Mouse (Mus musculus) lung, embryonic 16.5 days (tissue): ENCODE measurements around the gene Gm49388. TPM values are rescaled to one million over a fixed set of nuclear protein-coding genes. Genes with fewer than 3 reads are reported as not detected.

ENCODE experiments used
- ATAC-seq: fragments of 200-750 bp; cut with Nextera tagmentation; 2 replicates; pipeline ENCODE4 v1.8.0; 2017; ENCODE audit warnings: low read depth, mild to moderate bottlenecking, moderate library complexity
- H3K27ac ChIP-seq: fragments of 300-500 bp; sonication (generic); 2 replicates; pipeline ENCODE4 v1.5.1; 2014; ENCODE audit warnings: mild to moderate bottlenecking, control low read depth, low read length
- H3K27me3 ChIP-seq: fragments of 300-500 bp; sonication (generic); 2 replicates; pipeline ENCODE4 v1.6.1; 2014; ENCODE audit warnings: low read depth, low read length, mixed read lengths; ENCODE audit not compliant: control insufficient read depth, insufficient read depth
- H3K36me3 ChIP-seq: fragments of 300-500 bp; sonication (generic); 2 replicates; pipeline ENCODE4 v1.6.1; 2014; ENCODE audit warnings: low read length; ENCODE audit not compliant: control insufficient read depth, insufficient read depth
- H3K4me1 ChIP-seq: fragments of 300-500 bp; sonication (generic); replicated peaks from 2 replicates; pipeline ENCODE4 v1.6.1; 2014; ENCODE audit warnings: low read length, mixed read lengths; ENCODE audit not compliant: control insufficient read depth, insufficient read depth
- H3K4me2 ChIP-seq: fragments of 300-500 bp; sonication (generic); 2 replicates; pipeline ENCODE4 v1.6.1; 2014; ENCODE audit warnings: low read depth, low read length, control low read depth
- H3K4me3 ChIP-seq: fragments of 300-500 bp; sonication (generic); 2 replicates; pipeline ENCODE4 v1.5.1; 2014; ENCODE audit warnings: mild to moderate bottlenecking, low read length, control low read depth
- H3K9ac ChIP-seq: fragments of 300-500 bp; sonication (generic); 2 replicates; pipeline ENCODE4 v1.6.1; 2014; ENCODE audit warnings: low read length, control low read depth
- H3K9me3 ChIP-seq: fragments of 300-500 bp; sonication (generic); 2 replicates; pipeline ENCODE4 v1.6.1; 2016; ENCODE audit warnings: low read length; ENCODE audit not compliant: control insufficient read depth
- WGBS: fragments of 180-500 bp; shearing (Covaris S2); extraction: QIAGEN DNeasy Blood & Tissue Kit; methylation state at CpG from one replicate; pipeline ENCODE4 v1.1.7; 2014; 5-methylcytosine and 5-hydroxymethylcytosine counted together
- polyA plus RNA-seq: library from polyadenylated mRNA; unstranded; fragments of >200 nt; fragmentation: Nextera tagmentation; extraction: Ambion mirVana; gene quantifications from 2 replicates; pipeline ENCODE4 v1.2.1, GENCODE M21; 2015

The Gm49388 gene
- polyA plus RNA-seq, 1 experiment from 2014 or later = not detected

GRCm38 (mm10) chr7:127797076-127797845 lies 11.9 kb downstream of the Gm49388 start:
- Histone ChIP-seq H3K4me1 (peaks cover 6% of the 10 kb centered on the region), H3K9me3 (no peaks in the 10 kb centered on the region), H3K9ac (no peak overlapping the region), H3K4me2 (no peak overlapping the region), H3K27ac (no peak overlapping the region), H3K36me3 (peaks cover 57% of the 10 kb centered on the region), H3K4me3 (no peak overlapping the region), H3K27me3 (no peaks in the 10 kb centered on the region)
- ATAC-seq = no peak
- 86% methylated on average over 23 of the region's 23 CpGs for WGBS

- Histone ChIP-seq H3K4me2 (no peak overlapping the region), H3K27me3 (no peaks in the 10 kb centered on the region), H3K9ac (no peak overlapping the region), H3K36me3 (peaks cover 48% of the 10 kb centered on the region), H3K4me1 (peaks cover 6% of the 10 kb centered on the region), H3K9me3 (no peaks in the 10 kb centered on the region), H3K4me3 (no peak overlapping the region), H3K27ac (no peak overlapping the region)
- WGBS = 83% methylated on average over 4 of the region's 4 CpGs
- no peak for ATAC-seq
These were observed 13.2 kb downstream of the Gm49388 start for GRCm38 (mm10) chr7:127798591-127798990.

GRCm38 (mm10) chr7:127799211-127799610 lies 13.8 kb downstream of the Gm49388 start:
- H3K27me3 ChIP-seq = no peaks in the 10 kb centered on the region
- H3K9me3 ChIP-seq = no peaks in the 10 kb centered on the region
- H3K4me2 ChIP-seq = no peak overlapping the region
- H3K36me3 ChIP-seq = peaks cover 44% of the 10 kb centered on the region
- ATAC-seq = no peak
- WGBS = 88% methylated on average over 13 of the region's 13 CpGs
- H3K4me3 ChIP-seq = no peak overlapping the region
- no peak overlapping the region for H3K27ac ChIP-seq
- no peak overlapping the region for H3K9ac ChIP-seq
- H3K4me1 ChIP-seq = peaks cover 6% of the 10 kb centered on the region

- Histone ChIP-seq H3K4me1 (peaks cover 6% of the 10 kb centered on the region), H3K36me3 (peaks cover 44% of the 10 kb centered on the region), H3K9me3 (no peaks in the 10 kb centered on the region), H3K9ac (no peak overlapping the region), H3K4me2 (no peak overlapping the region), H3K4me3 (no peak overlapping the region), H3K27ac (no peak overlapping the region), H3K27me3 (no peaks in the 10 kb centered on the region)
- whole genome bisulfite sequencing = 69% methylated on average over 1 of the region's 1 CpGs
- ATAC-seq = no peak
These were observed 14.3 kb downstream of the Gm49388 start for GRCm38 (mm10) chr7:127799738-127800137.

- Histone ChIP-seq H3K9me3 (no peaks in the 10 kb centered on the region), H3K27me3 (no peaks in the 10 kb centered on the region), H3K27ac (no peak within 1 kb of the TSS; the same call in 1 of the 2 replicates), H3K36me3 (peaks cover 38% of the 10 kb centered on the region), H3K9ac (peak within 1 kb of the TSS; percentile 58), H3K4me3 (peak within 1 kb of the TSS; percentile 28), H3K4me1 (peaks cover 6% of the 10 kb centered on the region), H3K4me2 (peak within 1 kb of the TSS; percentile 45)
- ATAC-seq = peak; percentile 96
- 22% methylated on average over 6 of the region's 6 CpGs for WGBS
These were observed 15.1 kb downstream of the Gm49388 start, which contains the start of gene Hsd3b7 for GRCm38 (mm10) chr7:127800435-127801009. Hsd3b7 (plus strand) TSS chr7:127800604.

GRCm38 (mm10) chr7:127801010-127801621 lies 15.7 kb downstream of the Gm49388 start:
- Histone ChIP-seq H3K4me2 (peak overlapping the region; percentile 45), H3K36me3 (peaks cover 32% of the 10 kb centered on the region), H3K9ac (peak overlapping the region; percentile 58), H3K27me3 (no peaks in the 10 kb centered on the region), H3K4me3 (peak overlapping the region; percentile 28), H3K9me3 (no peaks in the 10 kb centered on the region), H3K4me1 (peaks cover 6% of the 10 kb centered on the region), H3K27ac (no peak overlapping the region; the same call in 1 of the 2 replicates)
- WGBS = 87% methylated on average over 8 of the region's 8 CpGs
- ATAC-seq = no peak

- Histone ChIP-seq H3K9ac (no peak overlapping the region), H3K27ac (no peak overlapping the region), H3K4me3 (no peak overlapping the region), H3K4me2 (no peak overlapping the region), H3K27me3 (no peaks in the 10 kb centered on the region), H3K36me3 (peaks cover 22% of the 10 kb centered on the region), H3K9me3 (no peaks in the 10 kb centered on the region), H3K4me1 (peaks cover 6% of the 10 kb centered on the region)
- ATAC-seq = no peak
- WGBS = 88% methylated on average over 17 of the region's 17 CpGs
These were observed 16.9 kb downstream of the Gm49388 start for GRCm38 (mm10) chr7:127802313-127802712.

GRCm38 (mm10) chr7:127808821-127809220 lies 23.4 kb downstream of the Gm49388 start:
- ATAC-seq = no peak
- Histone ChIP-seq H3K9ac (no peak overlapping the region), H3K4me3 (no peak overlapping the region), H3K4me1 (no peaks in the 10 kb centered on the region), H3K36me3 (no peaks in the 10 kb centered on the region), H3K4me2 (no peak overlapping the region), H3K27ac (no peak overlapping the region), H3K9me3 (no peaks in the 10 kb centered on the region), H3K27me3 (no peaks in the 10 kb centered on the region)
- 59% methylated on average over 5 of the region's 5 CpGs for WGBS

- WGBS = 89% methylated on average over 1 of the region's 1 CpGs
These were observed 24.4 kb downstream of the Gm49388 start for GRCm38 (mm10) chr7:127809846-127810245.

More at GRCm38 (mm10) chr7:127809846-127810245, 24.4 kb downstream of the Gm49388 start:
- no peak for ATAC-seq
- Histone ChIP-seq H3K9me3 (no peaks in the 10 kb centered on the region), H3K4me2 (no peak overlapping the region), H3K4me3 (no peak overlapping the region), H3K9ac (no peak overlapping the region), H3K27me3 (no peaks in the 10 kb centered on the region), H3K36me3 (no peaks in the 10 kb centered on the region), H3K27ac (no peak overlapping the region), H3K4me1 (no peaks in the 10 kb centered on the region)
